Mouse (Mus musculus) liver, adult 2 months (tissue): ENCODE results near the gene Abcb5. TPM values are rescaled to one million over a fixed set of nuclear protein-coding genes. Genes with fewer than 3 reads are reported as not detected.

Source experiments
- DNase-seq: peaks from one replicate; pipeline ENCODE4 v3.0.0-alpha.2; 2011; ENCODE audit warnings: low read depth, low spot score; ENCODE audit errors: extremely low read depth
- H3K27ac ChIP-seq: fragments of 200-500 bp; replicated peaks from 2 replicates; pipeline ENCODE4 v1.5.1; 2012; ENCODE audit warnings: low read depth, mild to moderate bottlenecking, control low read depth, inconsistent platforms, low read length; ENCODE audit not compliant: insufficient read depth
- H3K27me3 ChIP-seq: fragments of 200-500 bp; 2 replicates; pipeline ENCODE4 v1.6.1; 2012; ENCODE audit warnings: mild to moderate bottlenecking, moderate library complexity, low read length, inconsistent platforms; ENCODE audit not compliant: control insufficient read depth, insufficient read depth
- H3K36me3 ChIP-seq: fragments of 200-500 bp; 2 replicates; pipeline ENCODE4 v1.6.1; 2012; ENCODE audit warnings: low read length, inconsistent platforms; ENCODE audit not compliant: control insufficient read depth, insufficient read depth
- H3K4me1 ChIP-seq: fragments of 200-500 bp; 2 replicates; pipeline ENCODE4 v1.6.1; 2011; ENCODE audit warnings: low read length; ENCODE audit not compliant: control insufficient read depth, insufficient read depth
- H3K4me3 ChIP-seq: fragments of 200-500 bp; 2 replicates; pipeline ENCODE4 v1.5.1; 2011; ENCODE audit warnings: low read depth, mild to moderate bottlenecking, control low read depth, low read length, moderate library complexity; ENCODE audit not compliant: insufficient read depth
- H3K79me2 ChIP-seq: fragments of 200-500 bp; 2 replicates; pipeline ENCODE4 v1.6.1; 2012; ENCODE audit warnings: inconsistent platforms, mild to moderate bottlenecking, low read length, moderate library complexity; ENCODE audit not compliant: control insufficient read depth, insufficient read depth
- H3K9ac ChIP-seq: fragments of 200-500 bp; 2 replicates; pipeline ENCODE4 v1.6.1; 2012; ENCODE audit warnings: low read depth, mild to moderate bottlenecking, control low read depth, inconsistent platforms, low read length
- CTCF ChIP-seq: fragments of 200-500 bp; IDR thresholded peaks from 2 replicates; pipeline ENCODE4 v1.5.1; 2011; ENCODE audit warnings: low read depth, low read length, control low read depth
- POLR2A ChIP-seq: fragments of 200-500 bp; IDR thresholded peaks from 2 replicates; pipeline ENCODE4 v1.6.1; 2011; ENCODE audit warnings: low read length, control low read depth; ENCODE audit not compliant: insufficient read depth; ENCODE audit errors: extremely low read depth
- WGBS: fragments of 180-500 bp; shearing (Covaris S2); methylation state at CpG from one replicate; pipeline ENCODE4 v1.1.7; 2018; 5-methylcytosine and 5-hydroxymethylcytosine counted together
- polyA plus RNA-seq: library from polyadenylated mRNA; depleted of rRNA; stranded (reverse); fragments of >200 nt; gene quantifications from 2 replicates; pipeline ENCODE4 v1.2.3, GENCODE M21; 2012
- total RNA-seq: library from RNA; depleted of rRNA; stranded (reverse); fragments of >200 nt; gene quantifications from 2 replicates; pipeline ENCODE4 v1.2.3, GENCODE M21; 2014

Abcb5 gene
- total and polyA plus RNA-seq, 2 experiments, result not detected

DNA sequence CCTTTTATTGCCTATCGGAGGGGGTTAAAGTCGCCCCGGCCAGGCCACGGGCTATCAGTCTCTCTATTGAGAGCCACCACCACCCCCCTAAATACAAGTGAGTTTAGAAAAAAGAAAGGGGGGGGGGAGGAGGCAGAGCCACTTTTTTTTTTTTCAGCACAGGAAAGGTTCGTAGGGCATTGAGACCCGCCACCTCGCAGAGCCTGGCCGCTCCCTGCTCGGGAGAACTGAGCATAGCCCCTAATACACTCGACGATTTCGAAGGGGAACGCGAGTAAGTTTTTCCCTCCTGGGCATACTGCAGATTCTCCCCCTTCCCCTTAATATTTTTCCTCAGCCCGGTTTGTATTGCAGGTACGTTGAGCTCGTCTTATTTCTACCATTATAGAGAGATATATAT lies 118.8 kb downstream of the Abcb5 start:
- peaks cover 6% of the 10 kb centered on the region for H3K4me1 ChIP-seq
- H3K27ac ChIP-seq, result no peak overlapping the region
- H3K36me3 ChIP-seq, result no peaks in the 10 kb centered on the region
- DNase-seq, result no peak
- no peak overlapping the region for H3K9ac ChIP-seq
- TF ChIP-seq CTCF, result no peak
- no peak for TF ChIP-seq POLR2A
- H3K27me3 ChIP-seq, result peaks cover 37% of the 10 kb centered on the region
- no peaks in the 10 kb centered on the region for H3K79me2 ChIP-seq
- 3% methylated on average over 17 of the region's 17 CpGs for WGBS
- H3K4me3 ChIP-seq, result no peak overlapping the region

DNA sequence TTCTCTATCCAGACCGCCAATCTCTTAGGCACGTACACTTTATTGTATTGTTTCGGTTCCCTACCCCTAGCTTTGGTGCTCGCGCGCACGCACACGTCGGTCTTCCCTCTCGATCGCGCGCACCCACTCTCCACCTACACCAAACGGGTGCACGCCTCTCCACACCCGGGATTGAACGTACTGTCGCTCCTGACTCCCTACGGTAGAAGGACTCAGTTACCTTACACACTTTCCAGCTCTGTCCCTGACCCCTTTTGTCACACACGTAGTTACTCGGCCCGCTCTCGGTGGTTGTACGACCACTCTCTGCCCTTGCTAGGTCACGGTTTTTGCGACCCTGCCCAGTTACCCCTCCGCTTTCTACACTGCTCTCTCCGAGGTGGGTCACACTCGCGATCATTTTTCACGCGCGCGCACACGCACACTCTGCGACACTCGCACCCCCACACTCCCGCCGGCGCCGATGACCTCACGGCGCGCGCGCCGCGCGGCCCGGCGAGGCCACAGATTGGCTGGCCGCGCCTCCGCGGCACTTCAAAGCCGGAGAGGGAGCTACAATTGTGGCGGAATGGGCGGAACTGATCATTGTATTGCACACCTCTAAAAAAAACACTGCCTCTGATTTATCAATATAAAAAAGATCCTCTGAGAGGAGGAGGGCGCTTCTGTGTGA lies 119.4 kb downstream of the Abcb5 start:
- Histone ChIP-seq H3K36me3 (no peaks in the 10 kb centered on the region), H3K27me3 (peaks cover 37% of the 10 kb centered on the region), H3K4me3 (peak overlapping the region; percentile 31; the same call in 1 of the 2 replicates), H3K4me1 (peaks cover 6% of the 10 kb centered on the region), H3K27ac (no peak overlapping the region), H3K79me2 (no peaks in the 10 kb centered on the region), H3K9ac (no peak overlapping the region)
- WGBS, result 2% methylated on average over 59 of the region's 59 CpGs
- TF ChIP-seq POLR2A (no peak), CTCF (no peak)
- no peak for DNase-seq

- TF ChIP-seq CTCF (no peak), POLR2A (no peak)
- Histone ChIP-seq H3K4me1 (peaks cover 6% of the 10 kb centered on the region), H3K36me3 (no peaks in the 10 kb centered on the region), H3K27me3 (peaks cover 40% of the 10 kb centered on the region), H3K27ac (no peak within 1 kb of the TSS), H3K79me2 (no peaks in the 10 kb centered on the region), H3K9ac (no peak within 1 kb of the TSS), H3K4me3 (peak within 1 kb of the TSS; percentile 31; the same call in 1 of the 2 replicates)
- 6% methylated on average over 6 of the region's 6 CpGs for WGBS
- no peak for DNase-seq
Observed at GRCm38 (mm10) chr12:118846221-118846620, 120.0 kb downstream of the Abcb5 start, which contains the start of gene Sp8. Gene Sp8 (plus strand): TSS chr12:118846329.

DNA sequence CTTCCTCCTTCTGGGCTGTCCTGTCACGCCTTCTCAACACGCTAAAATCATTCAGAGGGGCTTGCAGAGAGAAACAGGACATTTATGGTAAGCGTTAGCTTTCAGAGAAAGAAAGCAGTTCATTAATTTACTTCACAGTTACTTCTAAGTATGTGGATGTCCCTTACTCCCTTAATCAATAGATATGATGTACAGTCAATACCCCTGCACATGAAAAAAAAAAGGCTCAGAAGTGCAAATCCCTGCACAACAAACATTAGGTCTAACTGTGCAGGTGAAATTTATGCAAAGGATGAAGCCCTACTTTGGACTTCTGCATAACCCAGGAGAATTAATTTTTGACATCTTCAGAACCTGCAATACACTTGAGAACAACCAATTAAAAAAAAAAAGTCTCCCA lies 120.9 kb downstream of the Abcb5 start:
- TF ChIP-seq CTCF (no peak), POLR2A (no peak)
- Histone ChIP-seq H3K9ac (no peak overlapping the region), H3K79me2 (no peaks in the 10 kb centered on the region), H3K27ac (no peak overlapping the region), H3K4me1 (peaks cover 6% of the 10 kb centered on the region), H3K27me3 (peaks cover 43% of the 10 kb centered on the region), H3K36me3 (no peaks in the 10 kb centered on the region), H3K4me3 (no peak overlapping the region)
- WGBS, result 10% methylated on average over 3 of the region's 3 CpGs
- no peak for DNase-seq

GRCm38 (mm10) chr12:118844841-118845240 lies 121.4 kb downstream of the Abcb5 start:
- H3K79me2 ChIP-seq, result no peaks in the 10 kb centered on the region
- no peak for DNase-seq
- no peak overlapping the region for H3K4me3 ChIP-seq
- peaks cover 39% of the 10 kb centered on the region for H3K27me3 ChIP-seq
- TF ChIP-seq CTCF (no peak), POLR2A (no peak)
- peaks cover 6% of the 10 kb centered on the region for H3K4me1 ChIP-seq
- H3K36me3 ChIP-seq, result no peaks in the 10 kb centered on the region
- 7% methylated on average over 3 of the region's 3 CpGs for WGBS
- no peak overlapping the region for H3K27ac ChIP-seq
- no peak overlapping the region for H3K9ac ChIP-seq

DNA sequence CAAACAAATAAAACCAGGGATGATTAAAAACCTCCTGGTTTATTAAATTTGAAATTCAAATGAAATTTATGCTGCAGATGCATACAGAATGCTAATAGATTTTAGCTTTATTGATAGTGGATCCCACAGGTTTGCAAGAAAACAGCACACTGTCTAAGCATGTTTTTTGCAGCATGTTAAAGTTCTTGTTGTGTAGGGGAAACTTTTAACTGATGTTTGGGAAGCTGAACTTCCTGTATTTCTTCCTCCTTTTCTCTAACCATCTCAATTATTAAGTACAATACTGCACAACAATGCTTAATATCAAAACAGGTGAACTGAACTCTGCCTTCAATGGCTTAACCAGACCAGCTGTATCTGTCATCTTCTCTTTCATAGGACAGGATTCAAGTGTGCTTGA lies 122.1 kb downstream of the Abcb5 start:
- Histone ChIP-seq H3K36me3 (no peaks in the 10 kb centered on the region), H3K27me3 (peaks cover 35% of the 10 kb centered on the region), H3K9ac (no peak overlapping the region), H3K4me3 (no peak overlapping the region), H3K4me1 (peaks cover 3% of the 10 kb centered on the region), H3K27ac (no peak overlapping the region), H3K79me2 (no peaks in the 10 kb centered on the region)
- TF ChIP-seq CTCF (no peak), POLR2A (no peak)
- DNase-seq, result no peak
